Mouse (Mus musculus): ENCODE data around the gene Cd300a. TPM values are rescaled to one million over a fixed set of nuclear protein-coding genes. Genes with fewer than 3 reads are reported as not detected.

Gene Cd300a
- polyA plus RNA-seq, 1 experiment from 2014 or later, result 0.87 TPM

GRCm38 (mm10) chr11:114867361-114868235 is 22.2 kb upstream of the Cd300a start:
- H3K4me2 ChIP-seq (replicated peaks), result no peak overlapping the region
- 0 out of 2 replicates have a peak, but pooled peaks cover 2% of the 10 kb centered on the region for H3K9me3 ChIP-seq
- peaks cover 71% of the 10 kb centered on the region for H3K36me3 ChIP-seq
- H3K4me1 ChIP-seq, result peaks cover 20% of the 10 kb centered on the region
- H3K27me3 ChIP-seq, result no peaks in the 10 kb centered on the region
- peak overlapping the region; percentile 48 for H3K27ac ChIP-seq
- H3K4me3 ChIP-seq, result no peak overlapping the region
- WGBS, result 64% methylated on average over 11 of the region's 11 CpGs
- no peak overlapping the region for H3K9ac ChIP-seq
- ATAC-seq (ENCODE audit: insufficient number of reproducible peaks, insufficient read depth, low FRiP score, low TSS enrichment), result no peak

GRCm38 (mm10) chr11:114868280-114868679 is 21.6 kb upstream of the Cd300a start:
- no peak overlapping the region for H3K4me2 ChIP-seq (replicated peaks)
- ATAC-seq (ENCODE audit: insufficient number of reproducible peaks, insufficient read depth, low FRiP score, low TSS enrichment), result no peak
- H3K4me1 ChIP-seq, result peaks cover 27% of the 10 kb centered on the region
- no peak overlapping the region for H3K4me3 ChIP-seq
- no peak overlapping the region for H3K9ac ChIP-seq
- H3K36me3 ChIP-seq, result peaks cover 66% of the 10 kb centered on the region
- H3K27me3 ChIP-seq, result no peaks in the 10 kb centered on the region
- 94% methylated on average over 12 of the region's 12 CpGs for WGBS
- no peak overlapping the region for H3K27ac ChIP-seq
- no peaks in the 10 kb centered on the region for H3K9me3 ChIP-seq

GRCm38 (mm10) chr11:114869787-114870186 is 20.1 kb upstream of the Cd300a start:
- H3K9ac ChIP-seq, result no peak overlapping the region
- peaks cover 54% of the 10 kb centered on the region for H3K36me3 ChIP-seq
- peaks cover 32% of the 10 kb centered on the region for H3K4me1 ChIP-seq
- H3K4me3 ChIP-seq, result no peak overlapping the region
- no peak overlapping the region for H3K4me2 ChIP-seq (replicated peaks)
- H3K27ac ChIP-seq, result no peak overlapping the region
- 94% methylated on average over 1 of the region's 1 CpGs for WGBS
- no peaks in the 10 kb centered on the region for H3K9me3 ChIP-seq
- H3K27me3 ChIP-seq, result no peaks in the 10 kb centered on the region
- ATAC-seq (ENCODE audit: insufficient number of reproducible peaks, insufficient read depth, low FRiP score, low TSS enrichment), result no peak

GRCm38 (mm10) chr11:114871540-114871939 is 18.3 kb upstream of the Cd300a start:
- Histone ChIP-seq H3K4me1 (peaks cover 37% of the 10 kb centered on the region), H3K36me3 (peaks cover 42% of the 10 kb centered on the region), H3K4me3 (no peak overlapping the region)

GRCm38 (mm10) chr11:114873022-114873817 is 16.6 kb upstream of the Cd300a start:
- Histone ChIP-seq H3K9me3 (no peaks in the 10 kb centered on the region), H3K4me2 (replicated peaks) (no peak overlapping the region), H3K27ac (peak overlapping the region; percentile 71), H3K4me3 (no peak overlapping the region), H3K36me3 (peaks cover 31% of the 10 kb centered on the region), H3K4me1 (peaks cover 29% of the 10 kb centered on the region), H3K9ac (no peak overlapping the region), H3K27me3 (no peaks in the 10 kb centered on the region)
- WGBS, result 21% methylated on average over 6 of the region's 6 CpGs
- ATAC-seq (ENCODE audit: insufficient number of reproducible peaks, insufficient read depth, low FRiP score, low TSS enrichment), result no peak

More at GRCm38 (mm10) chr11:114871540-114871939, 18.3 kb upstream of the Cd300a start:
- 81% methylated on average over 2 of the region's 2 CpGs for WGBS
- no peak overlapping the region for H3K27ac ChIP-seq
- H3K27me3 ChIP-seq, result no peaks in the 10 kb centered on the region
- ATAC-seq (ENCODE audit: insufficient number of reproducible peaks, insufficient read depth, low FRiP score, low TSS enrichment), result no peak
- no peaks in the 10 kb centered on the region for H3K9me3 ChIP-seq
- no peak overlapping the region for H3K9ac ChIP-seq
- H3K4me2 ChIP-seq (replicated peaks), result no peak overlapping the region

GRCm38 (mm10) chr11:114874226-114875145 is 15.4 kb upstream of the Cd300a start:
- H3K4me1 ChIP-seq, result peaks cover 29% of the 10 kb centered on the region
- no peak overlapping the region for H3K9ac ChIP-seq
- H3K36me3 ChIP-seq, result peaks cover 19% of the 10 kb centered on the region
- whole genome bisulfite sequencing, result 57% methylated on average over 9 of the region's 9 CpGs
- H3K27ac ChIP-seq, result no peak overlapping the region
- H3K9me3 ChIP-seq, result no peaks in the 10 kb centered on the region
- no peak overlapping the region for H3K4me2 ChIP-seq (replicated peaks)
- no peaks in the 10 kb centered on the region for H3K27me3 ChIP-seq
- peak; percentile 9; the same call in 1 of the 2 replicates for ATAC-seq (ENCODE audit: insufficient number of reproducible peaks, insufficient read depth, low FRiP score, low TSS enrichment)
- H3K4me3 ChIP-seq, result no peak overlapping the region

- H3K4me2 ChIP-seq (replicated peaks), result peak overlapping the region; percentile 17; the same call in 1 of the 2 replicates
- H3K27me3 ChIP-seq, result no peaks in the 10 kb centered on the region
- peaks cover 16% of the 10 kb centered on the region for H3K36me3 ChIP-seq
- H3K9ac ChIP-seq, result no peak overlapping the region
- no peak for ATAC-seq (ENCODE audit: insufficient number of reproducible peaks, insufficient read depth, low FRiP score, low TSS enrichment)
- no peaks in the 10 kb centered on the region for H3K9me3 ChIP-seq
- peaks cover 29% of the 10 kb centered on the region for H3K4me1 ChIP-seq
- WGBS, result 4% methylated on average over 9 of the region's 9 CpGs
- no peak overlapping the region for H3K27ac ChIP-seq
- no peak overlapping the region for H3K4me3 ChIP-seq
Measured at GRCm38 (mm10) chr11:114875301-114875801, 14.5 kb upstream of the Cd300a start.

GRCm38 (mm10) chr11:114876176-114876575 is 13.7 kb upstream of the Cd300a start:
- Histone ChIP-seq H3K9me3 (no peaks in the 10 kb centered on the region), H3K36me3 (peaks cover 8% of the 10 kb centered on the region), H3K9ac (no peak overlapping the region), H3K4me1 (peaks cover 29% of the 10 kb centered on the region), H3K4me3 (no peak overlapping the region), H3K4me2 (replicated peaks) (no peak overlapping the region), H3K27ac (no peak overlapping the region), H3K27me3 (no peaks in the 10 kb centered on the region)
- WGBS, result 28% methylated on average over 7 of the region's 7 CpGs
- no peak for ATAC-seq (ENCODE audit: insufficient number of reproducible peaks, insufficient read depth, low FRiP score, low TSS enrichment)

GRCm38 (mm10) chr11:114876621-114877020 is 13.2 kb upstream of the Cd300a start:
- peaks cover 29% of the 10 kb centered on the region for H3K4me1 ChIP-seq
- H3K27me3 ChIP-seq, result no peaks in the 10 kb centered on the region
- H3K4me2 ChIP-seq (replicated peaks), result no peak overlapping the region
- peaks cover 4% of the 10 kb centered on the region for H3K36me3 ChIP-seq
- H3K4me3 ChIP-seq, result no peak overlapping the region
- 25% methylated on average over 2 of the region's 2 CpGs for WGBS
- no peak for ATAC-seq (ENCODE audit: insufficient number of reproducible peaks, insufficient read depth, low FRiP score, low TSS enrichment)
- no peaks in the 10 kb centered on the region for H3K9me3 ChIP-seq
- no peak overlapping the region for H3K9ac ChIP-seq
- no peak overlapping the region for H3K27ac ChIP-seq

- Histone ChIP-seq H3K36me3 (no peaks in the 10 kb centered on the region; the same call in 1 of the 2 replicates), H3K27ac (no peak overlapping the region), H3K9me3 (no peaks in the 10 kb centered on the region), H3K4me1 (peaks cover 29% of the 10 kb centered on the region), H3K27me3 (no peaks in the 10 kb centered on the region), H3K4me2 (replicated peaks) (no peak overlapping the region), H3K9ac (no peak overlapping the region), H3K4me3 (no peak overlapping the region)
- WGBS, result 55% methylated on average over 3 of the region's 3 CpGs
- no peak for ATAC-seq (ENCODE audit: insufficient number of reproducible peaks, insufficient read depth, low FRiP score, low TSS enrichment)
Measured at GRCm38 (mm10) chr11:114877145-114877544, 12.7 kb upstream of the Cd300a start.

GRCm38 (mm10) chr11:114879666-114880065 is 10.2 kb upstream of the Cd300a start:
- Histone ChIP-seq H3K4me2 (replicated peaks) (no peak overlapping the region), H3K4me1 (peaks cover 18% of the 10 kb centered on the region), H3K9ac (no peak overlapping the region), H3K36me3 (no peaks in the 10 kb centered on the region), H3K27ac (no peak overlapping the region), H3K27me3 (no peaks in the 10 kb centered on the region), H3K9me3 (no peaks in the 10 kb centered on the region), H3K4me3 (no peak overlapping the region)
- no peak for ATAC-seq (ENCODE audit: insufficient number of reproducible peaks, insufficient read depth, low FRiP score, low TSS enrichment)
- 76% methylated on average over 2 of the region's 2 CpGs for WGBS
